Mouse (Mus musculus) forebrain, postnatal 0 days (tissue): ENCODE measurements at regions not wholly inside any gene's neighbourhood (a gene's known extent, or its start where the extent isn't known, plus 50 kb on each side); places are given as distances from the start of the nearest gene placed in this dataset.

Experiments
- ATAC-seq: fragments of 200-750 bp; cut with Nextera tagmentation; 2 replicates; pipeline ENCODE4 v1.8.0; 2017; ENCODE audit warnings: mild to moderate bottlenecking, moderate library complexity
- DNase-seq: peaks from one replicate; pipeline ENCODE4 v3.0.0-alpha.2; 2015
- H3K27ac ChIP-seq: fragments of 300-500 bp; sonication (generic); 2 replicates; pipeline ENCODE4 v1.5.1; 2014; ENCODE audit warnings: low read depth, mild to moderate bottlenecking, antibody characterized with exemption, low read length, moderate library complexity, mixed read lengths
- H3K27me3 ChIP-seq: fragments of 300-500 bp; sonication (generic); 2 replicates; pipeline ENCODE4 v1.6.1; 2014; ENCODE audit warnings: mild to moderate bottlenecking, low read length, mixed read lengths; ENCODE audit not compliant: insufficient read depth
- H3K36me3 ChIP-seq: fragments of 300-500 bp; sonication (generic); 2 replicates; pipeline ENCODE4 v1.6.1; 2014; ENCODE audit warnings: mild to moderate bottlenecking, moderate library complexity; ENCODE audit not compliant: insufficient read depth
- H3K4me1 ChIP-seq: fragments of 300-500 bp; sonication (generic); 2 replicates; pipeline ENCODE4 v1.6.1; 2014; ENCODE audit warnings: antibody characterized with exemption; ENCODE audit not compliant: insufficient read depth
- H3K4me2 ChIP-seq: fragments of 300-500 bp; sonication (generic); 2 replicates; pipeline ENCODE4 v1.6.1; 2014; ENCODE audit warnings: low read depth, mild to moderate bottlenecking, moderate library complexity
- H3K4me3 ChIP-seq: fragments of 300-500 bp; sonication (generic); 2 replicates; pipeline ENCODE4 v1.5.1; 2014; ENCODE audit warnings: low read depth, low read length, mixed read lengths
- H3K9ac ChIP-seq: fragments of 300-500 bp; sonication (generic); 2 replicates; pipeline ENCODE4 v1.6.1; 2014; ENCODE audit warnings: mild to moderate bottlenecking
- H3K9me3 ChIP-seq: fragments of 300-500 bp; sonication (generic); 2 replicates; pipeline ENCODE4 v1.6.1; 2016; ENCODE audit warnings: low read length
- CTCF ChIP-seq: sonication (generic); IDR thresholded peaks from 2 replicates; pipeline ENCODE4 v1.5.1; 2016; ENCODE audit warnings: antibody characterized with exemption, control low read depth, low read depth
- WGBS: fragments of 180-500 bp; shearing (Covaris S2); extraction: QIAGEN DNeasy Blood & Tissue Kit; methylation state at CpG from one replicate; pipeline ENCODE4 v1.1.7; 2014; 5-methylcytosine and 5-hydroxymethylcytosine counted together

DNA sequence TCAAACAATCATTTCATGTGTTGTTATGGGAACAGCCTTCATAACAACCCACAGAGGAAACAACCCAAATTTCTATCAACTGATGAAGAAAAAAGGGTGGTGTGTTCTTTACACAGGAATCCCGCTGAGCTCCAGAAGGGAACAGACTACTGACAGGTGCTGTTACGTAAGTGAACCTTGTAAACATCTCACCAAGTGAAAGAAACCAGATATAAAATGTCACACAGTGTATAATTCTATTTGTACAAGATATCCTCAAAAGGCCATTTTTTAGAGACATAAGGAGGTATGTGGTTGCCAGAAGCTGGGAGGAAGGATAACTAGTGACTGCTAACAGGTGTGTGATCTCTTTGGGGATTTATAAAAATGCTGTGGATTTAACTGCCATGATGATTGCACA, 119.9 kb downstream of the Plod2 start:
- Histone ChIP-seq H3K4me1 (no peaks in the 10 kb centered on the region), H3K4me2 (no peak overlapping the region)
- peak; percentile 3 for DNase-seq

DNA sequence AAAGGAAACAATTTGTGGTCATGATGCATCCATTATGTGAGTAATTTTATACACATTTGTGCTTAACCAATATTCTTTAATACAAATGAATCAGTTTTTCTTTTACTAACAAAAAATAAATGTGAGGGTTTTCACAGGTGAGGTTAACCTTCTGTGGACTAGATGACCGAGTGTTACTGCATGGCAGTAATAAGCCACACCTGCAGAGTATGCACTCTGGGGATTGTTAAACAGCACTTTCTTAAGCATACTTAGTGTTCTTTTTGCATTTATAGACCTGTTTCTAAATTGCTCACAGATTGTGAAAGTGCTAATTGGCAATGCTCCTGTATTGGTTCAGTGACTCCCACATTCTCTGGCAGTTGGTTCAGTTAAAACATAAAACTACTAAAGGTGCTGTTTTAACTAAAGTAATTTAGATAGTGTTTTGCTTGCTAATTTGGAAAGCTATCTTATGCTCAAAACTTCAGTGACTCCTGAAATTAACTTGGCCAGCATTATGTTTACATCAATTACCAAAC, 125.4 kb downstream of the Plod2 start:
- H3K9me3 ChIP-seq = no peaks in the 10 kb centered on the region
- WGBS = 88% methylated on average over 1 of the region's 1 CpGs
- no peak overlapping the region for H3K4me3 ChIP-seq
- no peak for TF ChIP-seq CTCF
- H3K36me3 ChIP-seq = no peaks in the 10 kb centered on the region
- H3K9ac ChIP-seq = no peak overlapping the region
- H3K27me3 ChIP-seq = no peaks in the 10 kb centered on the region
- no peak for DNase-seq
- no peaks in the 10 kb centered on the region for H3K4me1 ChIP-seq
- ATAC-seq = no peak
- H3K4me2 ChIP-seq = no peak overlapping the region
- H3K27ac ChIP-seq = no peak overlapping the region

More for the DNA sequence above, 119.9 kb downstream of the Plod2 start:
- 66% methylated on average over 2 of the region's 2 CpGs for WGBS
- no peaks in the 10 kb centered on the region for H3K36me3 ChIP-seq
- H3K27ac ChIP-seq = no peak overlapping the region
- H3K27me3 ChIP-seq = no peaks in the 10 kb centered on the region
- H3K9ac ChIP-seq = no peak overlapping the region
- ATAC-seq = no peak
- H3K4me3 ChIP-seq = no peak overlapping the region
- H3K9me3 ChIP-seq = no peaks in the 10 kb centered on the region
- TF ChIP-seq CTCF = no peak

DNA sequence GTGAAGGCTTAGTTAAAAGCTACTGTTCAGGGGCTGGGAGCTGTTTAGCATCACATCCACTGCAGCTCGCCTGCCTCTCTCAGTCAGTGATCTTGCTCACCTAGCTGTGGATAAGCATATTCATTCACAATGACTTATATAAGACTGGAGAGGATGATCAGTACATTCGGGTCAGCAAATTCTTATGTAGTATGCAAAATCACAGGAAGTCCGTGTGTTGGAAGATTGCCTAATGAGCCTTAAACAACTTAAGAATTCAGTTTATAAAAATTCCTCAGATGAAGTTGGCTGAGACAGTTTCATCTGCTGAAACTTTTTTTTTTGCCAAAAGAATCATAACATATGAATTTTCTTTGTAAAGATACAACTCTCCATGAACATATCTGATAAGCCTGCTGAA, 129.9 kb downstream of the Plod2 start:
- no peak overlapping the region for H3K4me2 ChIP-seq
- DNase-seq (peak; percentile 5), ATAC-seq (no peak)
- no peaks in the 10 kb centered on the region for H3K27me3 ChIP-seq
- no peaks in the 10 kb centered on the region for H3K9me3 ChIP-seq
- H3K4me3 ChIP-seq = no peak overlapping the region
- no peak overlapping the region for H3K9ac ChIP-seq
- H3K27ac ChIP-seq = no peak overlapping the region
- no peaks in the 10 kb centered on the region for H3K4me1 ChIP-seq
- TF ChIP-seq CTCF = no peak
- 68% methylated on average over 3 of the region's 3 CpGs for WGBS
- no peaks in the 10 kb centered on the region for H3K36me3 ChIP-seq

DNA sequence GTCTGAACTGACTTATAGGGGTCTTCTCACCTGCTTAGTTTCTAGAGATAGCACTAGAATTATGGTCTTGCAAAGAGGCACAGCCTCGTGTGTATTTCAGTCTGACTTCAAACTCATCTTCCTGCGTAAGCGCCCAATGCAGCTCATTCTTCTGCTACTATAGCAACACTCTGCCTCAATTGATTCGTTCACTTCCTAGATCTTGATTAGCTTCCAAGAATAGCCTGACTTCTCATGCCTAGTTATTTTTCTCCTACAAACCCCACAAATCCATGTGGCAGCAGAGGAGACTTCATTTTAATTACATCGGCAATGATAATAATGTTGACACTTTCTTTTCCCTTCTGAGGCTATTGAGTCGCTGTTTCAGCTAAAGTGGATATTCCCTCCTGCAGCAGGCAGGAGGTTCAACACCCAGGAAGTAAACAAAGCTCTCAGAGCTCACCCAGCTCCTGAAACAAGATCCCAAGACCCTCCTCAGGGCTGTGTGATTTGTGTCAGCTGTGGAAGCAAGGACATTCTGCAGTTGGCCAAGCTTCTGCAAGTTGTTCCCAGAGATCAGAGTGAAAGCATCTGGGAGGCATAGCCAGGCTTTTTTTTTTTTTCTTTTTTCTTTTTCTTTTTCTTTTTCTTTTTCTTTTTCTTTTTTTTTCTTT, 152.5 kb downstream of the Plod2 start:
- WGBS = 49% methylated on average over 6 of the region's 6 CpGs
- H3K27me3 ChIP-seq = no peaks in the 10 kb centered on the region
- ATAC-seq = peak; percentile 60
- no peak overlapping the region for H3K4me3 ChIP-seq
- no peaks in the 10 kb centered on the region for H3K9me3 ChIP-seq
- H3K27ac ChIP-seq = no peak overlapping the region
- no peak overlapping the region for H3K4me2 ChIP-seq
- no peak overlapping the region for H3K9ac ChIP-seq
- DNase-seq = peak; percentile 40
- no peaks in the 10 kb centered on the region for H3K4me1 ChIP-seq
- no peaks in the 10 kb centered on the region for H3K36me3 ChIP-seq
- TF ChIP-seq CTCF = no peak

DNA sequence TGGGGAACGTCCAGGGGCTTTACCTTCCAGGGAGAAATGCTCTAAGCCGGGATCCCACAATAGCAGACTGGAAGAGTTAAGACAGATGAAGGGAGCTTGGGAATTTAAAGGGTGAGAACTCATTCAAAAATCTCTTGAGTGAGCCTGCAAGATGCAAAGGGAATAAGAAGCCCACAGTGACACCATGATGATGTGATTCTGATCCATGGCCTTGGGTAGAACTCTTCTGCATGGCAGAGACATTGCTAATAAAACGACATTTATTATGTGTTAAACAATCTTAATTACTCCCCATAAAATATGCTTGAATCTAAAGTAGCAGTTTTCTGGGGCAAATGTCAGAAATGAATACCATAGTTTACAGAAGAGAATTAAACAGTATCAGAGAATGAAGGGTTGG, 155.9 kb downstream of the Plod2 start:
- H3K9me3 ChIP-seq = no peaks in the 10 kb centered on the region
- H3K9ac ChIP-seq = no peak overlapping the region
- no peaks in the 10 kb centered on the region for H3K36me3 ChIP-seq
- no peaks in the 10 kb centered on the region for H3K27me3 ChIP-seq
- H3K4me1 ChIP-seq = no peaks in the 10 kb centered on the region
- no peak overlapping the region for H3K4me3 ChIP-seq
- no peak for DNase-seq
- ATAC-seq = no peak
- H3K27ac ChIP-seq = no peak overlapping the region
- WGBS = 43% methylated on average over 3 of the region's 3 CpGs
- no peak for TF ChIP-seq CTCF
- H3K4me2 ChIP-seq = no peak overlapping the region

DNA sequence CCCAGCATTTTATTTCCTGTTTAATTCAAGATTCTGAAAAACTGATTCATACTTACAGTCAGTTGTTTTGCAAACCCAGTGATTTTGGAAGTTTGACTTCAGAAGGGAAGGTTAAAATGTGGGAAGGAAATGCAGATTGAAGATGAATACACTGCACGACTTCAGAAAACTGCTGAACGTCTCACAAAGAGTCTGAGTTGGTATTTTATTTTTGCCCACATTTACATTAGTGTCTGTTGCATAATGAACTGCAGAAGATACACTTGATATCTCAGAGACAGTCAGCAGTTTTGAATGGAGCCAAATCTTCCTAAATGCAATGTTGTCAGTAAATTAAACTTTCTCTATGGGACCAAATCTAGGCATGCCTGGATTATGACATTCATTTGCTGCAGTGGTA, 162.7 kb downstream of the Plod2 start:
- no peak overlapping the region for H3K9ac ChIP-seq
- no peak for TF ChIP-seq CTCF
- no peaks in the 10 kb centered on the region for H3K4me1 ChIP-seq
- H3K4me3 ChIP-seq = no peak overlapping the region
- WGBS = 74% methylated on average over 2 of the region's 2 CpGs
- no peak overlapping the region for H3K4me2 ChIP-seq
- DNase-seq (no peak), ATAC-seq (no peak)
- H3K9me3 ChIP-seq = no peaks in the 10 kb centered on the region
- H3K27ac ChIP-seq = no peak overlapping the region
- H3K36me3 ChIP-seq = no peaks in the 10 kb centered on the region
- H3K27me3 ChIP-seq = no peaks in the 10 kb centered on the region

DNA sequence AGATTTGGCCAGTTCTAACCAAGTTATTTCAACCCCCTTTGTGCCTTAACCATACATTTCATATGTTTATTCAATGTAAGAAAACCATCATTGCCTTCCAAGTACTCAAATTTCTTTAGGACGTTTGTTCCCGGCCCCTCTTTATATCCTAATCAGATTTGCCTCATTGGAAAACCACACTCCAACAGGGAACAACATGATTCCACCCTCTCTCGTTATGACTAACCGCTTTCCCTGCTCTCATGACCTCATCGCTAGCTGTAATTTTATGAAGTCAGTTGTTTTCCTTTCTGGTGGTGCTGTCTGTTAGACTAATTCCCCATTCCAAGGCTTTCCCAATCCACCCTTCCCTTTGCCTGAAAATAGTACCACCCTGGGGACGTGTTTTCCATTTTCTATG, 165.0 kb downstream of the Plod2 start:
- ATAC-seq = no peak
- no peaks in the 10 kb centered on the region for H3K36me3 ChIP-seq
- DNase-seq = no peak
- TF ChIP-seq CTCF = no peak
- H3K9ac ChIP-seq = no peak overlapping the region
- no peaks in the 10 kb centered on the region for H3K9me3 ChIP-seq
- H3K4me3 ChIP-seq = no peak overlapping the region
- no peak overlapping the region for H3K27ac ChIP-seq
- H3K4me1 ChIP-seq = no peaks in the 10 kb centered on the region
- no peaks in the 10 kb centered on the region for H3K27me3 ChIP-seq
- 77% methylated on average over 6 of the region's 6 CpGs for WGBS
- no peak overlapping the region for H3K4me2 ChIP-seq
